Mouse (Mus musculus): ENCODE results near the gene Wdr5b. TPM values are rescaled to one million over a fixed set of nuclear protein-coding genes. Genes with fewer than 3 reads are reported as not detected.

Wdr5b gene
- total RNA-seq, 4 experiments from 2014 or later, result 2.3 to 3.0 (median 2.5) TPM

GRCm38 (mm10) chr16:36069819-36070575, 29.0 kb downstream of the Wdr5b start:
- no peak for DNase-seq (ENCODE audit: low spot score in 2 of 2)

GRCm38 (mm10) chr16:36071071-36071449, 30.1 kb downstream of the Wdr5b start:
- no peak for DNase-seq (ENCODE audit: low spot score in 2 of 2)

DNA sequence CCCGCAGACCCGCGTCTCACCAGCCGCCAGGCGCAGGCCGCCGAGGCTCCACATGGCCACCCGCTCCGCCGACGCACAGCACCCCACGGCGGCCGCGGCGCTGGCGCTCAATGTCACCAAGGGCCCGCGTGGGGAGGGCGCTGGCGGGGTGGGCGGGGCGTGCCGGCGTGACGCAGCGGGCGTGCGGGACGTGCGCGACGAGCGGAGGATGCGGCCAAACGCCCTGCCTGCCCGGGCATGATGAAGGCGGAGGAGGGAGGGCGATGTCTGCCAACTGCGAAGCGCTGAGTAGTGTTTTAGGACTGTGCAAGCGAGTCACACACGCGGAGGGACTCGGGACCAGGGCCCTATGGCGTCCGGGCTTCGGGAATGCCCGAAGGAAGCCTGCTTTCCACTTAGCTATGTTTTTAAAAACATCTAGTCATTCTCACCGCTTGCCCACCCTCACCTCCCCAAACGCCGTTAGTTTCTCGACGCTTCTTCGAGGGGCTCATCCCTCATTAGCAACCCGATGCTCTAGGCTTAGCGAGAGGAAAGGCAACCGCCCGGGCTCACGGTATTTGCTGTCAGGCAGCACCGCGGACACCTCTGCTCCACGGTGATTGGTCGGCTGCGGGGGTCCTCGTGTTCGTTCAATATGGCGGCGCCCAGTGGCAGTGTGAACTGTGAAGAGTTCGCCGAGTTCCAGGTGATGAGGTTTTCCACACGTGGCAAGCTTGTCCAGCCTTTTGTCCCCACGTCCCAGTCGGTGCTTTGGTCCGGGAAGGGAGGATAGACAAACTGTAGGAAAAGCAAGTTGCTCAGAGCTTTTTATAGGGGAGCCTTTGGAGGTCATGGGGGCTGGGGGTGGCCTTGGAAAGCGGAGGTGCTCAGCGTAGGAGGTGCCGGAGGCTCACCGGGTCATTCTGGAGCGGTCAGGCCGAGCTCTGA, 30.7 kb downstream of the Wdr5b start, which contains the start of the genes Fam162a and Ccdc58:
Fam162a (minus strand) TSS at position 145 of the 930 bp plus-strand sequence.
Ccdc58 (plus strand) TSS at position 236 of the 930 bp plus-strand sequence.
- peak; percentile 89 for DNase-seq (ENCODE audit: low spot score in 2 of 2)

- DNase-seq (ENCODE audit: low spot score in 2 of 2), result no peak
These were observed 31.5 kb downstream of the Wdr5b start for GRCm38 (mm10) chr16:36072410-36073011.

GRCm38 (mm10) chr16:36074772-36075171, 33.8 kb downstream of the Wdr5b start:
- no peak for DNase-seq (ENCODE audit: low spot score in 2 of 2)

DNA sequence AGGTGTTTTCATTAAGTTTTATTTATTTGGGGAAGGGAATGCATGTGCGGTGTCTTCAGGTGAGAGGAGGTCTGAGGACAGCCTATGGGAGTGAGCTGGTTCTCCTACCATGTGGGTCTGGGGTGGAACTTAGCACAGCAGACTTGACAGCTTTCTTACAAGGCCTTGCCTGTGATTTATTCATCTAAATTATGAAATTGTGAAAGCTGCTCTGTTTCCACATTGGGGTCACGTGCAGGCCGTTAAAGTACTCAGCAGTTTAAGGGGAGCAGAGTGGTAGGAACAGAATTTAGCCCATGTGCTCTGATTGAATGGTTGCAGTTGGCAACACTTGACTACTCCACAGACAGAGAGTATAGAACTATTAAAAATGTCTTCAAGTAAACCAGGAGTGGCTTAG, 38.9 kb downstream of the Wdr5b start:
- no peak for DNase-seq (ENCODE audit: low spot score in 2 of 2)

- DNase-seq (ENCODE audit: low spot score in 2 of 2), result no peak
These were observed 46.9 kb downstream of the Wdr5b start for GRCm38 (mm10) chr16:36087846-36088245.

GRCm38 (mm10) chr16:36089065-36089464, 48.1 kb downstream of the Wdr5b start:
- no peak for DNase-seq (ENCODE audit: low spot score in 2 of 2)

GRCm38 (mm10) chr16:36089850-36090616, 49.0 kb downstream of the Wdr5b start:
- no peak for DNase-seq (ENCODE audit: low spot score in 2 of 2)

DNA sequence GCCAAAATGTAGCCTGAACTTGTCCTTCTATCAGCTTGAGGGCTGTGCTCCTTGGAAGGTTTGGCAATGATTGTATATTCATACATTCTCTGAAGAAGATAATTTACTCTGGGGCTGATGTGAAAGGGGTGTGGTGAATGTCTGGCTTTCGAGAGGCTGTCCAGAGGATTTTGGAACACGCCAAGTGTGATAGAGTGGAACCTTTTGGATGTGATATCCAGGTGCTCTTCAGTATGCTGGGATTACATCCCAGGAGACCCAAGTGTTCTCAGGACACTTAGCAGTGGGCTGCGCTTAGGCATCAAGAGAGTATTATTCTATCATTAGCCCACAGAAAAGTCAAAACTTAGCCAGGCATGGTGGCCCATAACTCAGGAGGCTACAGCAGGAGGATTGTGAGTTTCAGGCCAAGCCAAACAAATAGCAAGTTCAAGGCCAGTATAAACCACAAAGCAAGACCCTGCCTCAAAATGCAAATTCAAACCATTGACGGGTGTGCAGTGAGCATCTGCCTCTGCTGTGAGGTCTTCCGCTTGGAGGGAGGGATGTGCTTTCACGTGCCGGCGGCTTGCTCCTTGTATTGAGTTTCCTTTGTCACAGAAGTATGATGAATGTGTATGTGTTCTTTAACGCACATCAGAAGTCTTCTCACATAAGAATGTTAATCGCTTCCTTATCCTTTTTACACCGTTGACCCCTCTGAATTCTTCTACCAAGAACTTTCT, 50.0 kb downstream of the Wdr5b start:
- no peak for DNase-seq (ENCODE audit: low spot score in 2 of 2)

Other genes starting within 250 kb of the Wdr5b start
- 1 to 10 TPM; 1.7 to 2.5 (median 2.3) TPM for gene Parp14, start 169.6 kb upstream of the Wdr5b start, total RNA-seq (2022)
- gene Parp9, start 102.7 kb upstream of the Wdr5b start, total RNA-seq (2022), result 1 to 10 TPM; 2.6 to 4.1 (median 3.3) TPM
- gene Dtx3l, start 102.0 kb upstream of the Wdr5b start, total RNA-seq (2022), result 1 to 10 TPM; 3.2 to 4.3 (median 4.1) TPM
- gene Kpna1, start 62.4 kb upstream of the Wdr5b start, total RNA-seq (2022), result 100 to 1,000 TPM; 164 to 190 (median 172) TPM
- 100 to 1,000 TPM; 112 to 134 (median 121) TPM for gene Fam162a, start 30.4 kb downstream of the Wdr5b start, total RNA-seq (2022)
- gene Ccdc58, start 30.5 kb downstream of the Wdr5b start, total RNA-seq (2022), result 10 to 100 TPM; 15.3 to 33.5 (median 22.2) TPM
- gene Csta1, start 90.1 kb downstream of the Wdr5b start, total RNA-seq (2022), result not detected
- gene Stfa2l1, start 115.6 kb downstream of the Wdr5b start, total RNA-seq (2022), result not detected
- gene Gm5483, start 143.0 kb downstream of the Wdr5b start, total RNA-seq (2022), result not detected
- not detected for gene Gm5416, start 169.2 kb downstream of the Wdr5b start, total RNA-seq (2022)
- gene 2010005H15Rik, start 180.3 kb downstream of the Wdr5b start, total RNA-seq (2022), result not detected
- not detected for gene Stfa1, start 235.8 kb downstream of the Wdr5b start, total RNA-seq (2022)